Mouse (Mus musculus) adrenal gland, adult (tissue): ENCODE measurements at regions not wholly inside any gene's neighbourhood (a gene's known extent, or its start where the extent isn't known, plus 50 kb on each side); places are given as distances from the start of the nearest gene placed in this dataset.

ENCODE experiments used
- DNase-seq, 2 experiments: peaks; one replicate each; pipeline ENCODE4 v3.0.0; 2022 to 2023; ENCODE audit warnings: low spot score in 1 of 2; ENCODE audit not compliant: inconsistent age in 2 of 2

GRCm38 (mm10) chr2:21129621-21130020 lies 75.5 kb downstream of the Enkur start:
- no peak for DNase-seq

GRCm38 (mm10) chr2:21126531-21126930 lies 78.6 kb downstream of the Enkur start:
- DNase-seq = no peak

GRCm38 (mm10) chr2:21122421-21122820 lies 82.7 kb downstream of the Enkur start:
- no peak for DNase-seq

- no peak for DNase-seq
Observed at GRCm38 (mm10) chr2:21121663-21122062, 83.5 kb downstream of the Enkur start.

- no peak for DNase-seq
Observed at GRCm38 (mm10) chr2:21116817-21117216, 88.3 kb downstream of the Enkur start.

GRCm38 (mm10) chr2:21111527-21111926 lies 93.6 kb downstream of the Enkur start:
- peak in 1 of 2 experiments; percentile 51 for DNase-seq

GRCm38 (mm10) chr2:21100248-21100808 lies 104.8 kb downstream of the Enkur start:
- no peak for DNase-seq

- DNase-seq = peak in 1 of 2 experiments; percentile 56
Observed at GRCm38 (mm10) chr2:21091058-21091971, 113.8 kb downstream of the Enkur start.

GRCm38 (mm10) chr2:21085517-21085916 lies 116.8 kb upstream of the Arhgap21 start:
- DNase-seq = peak in 1 of 2 experiments; percentile 67

GRCm38 (mm10) chr2:21067292-21067850 lies 98.7 kb upstream of the Arhgap21 start:
- no peak for DNase-seq

GRCm38 (mm10) chr2:21060347-21060650 lies 91.6 kb upstream of the Arhgap21 start:
- no peak for DNase-seq

GRCm38 (mm10) chr2:21059618-21060346 lies 91.1 kb upstream of the Arhgap21 start:
- DNase-seq = no peak

GRCm38 (mm10) chr2:21058940-21059339 lies 90.3 kb upstream of the Arhgap21 start:
- no peak for DNase-seq

- no peak for DNase-seq
Observed at GRCm38 (mm10) chr2:21056450-21057210, 87.9 kb upstream of the Arhgap21 start.

GRCm38 (mm10) chr2:21055416-21055815 lies 86.7 kb upstream of the Arhgap21 start:
- no peak for DNase-seq

- DNase-seq = no peak
Observed at GRCm38 (mm10) chr2:21054325-21055082, 85.8 kb upstream of the Arhgap21 start.

GRCm38 (mm10) chr2:21053596-21053995 lies 84.9 kb upstream of the Arhgap21 start:
- no peak for DNase-seq

GRCm38 (mm10) chr2:21048996-21049395 lies 80.3 kb upstream of the Arhgap21 start:
- DNase-seq = no peak

GRCm38 (mm10) chr2:21048226-21048625 lies 79.5 kb upstream of the Arhgap21 start:
- no peak for DNase-seq

- DNase-seq = no peak
Observed at GRCm38 (mm10) chr2:21046503-21047116, 77.9 kb upstream of the Arhgap21 start.
